Mouse (Mus musculus): ENCODE measurements around the gene Ino80. TPM values are rescaled to one million over a fixed set of nuclear protein-coding genes. Genes with fewer than 3 reads are reported as not detected.
"Not testable (repeated sequence)": the region's sequence is repeated elsewhere in the genome, so short reads cannot be mapped to it uniquely, and the experiment has no call there.

Gene Ino80
- polyA plus RNA-seq, 1 experiment from 2014 or later = 3.2 TPM

DNA sequence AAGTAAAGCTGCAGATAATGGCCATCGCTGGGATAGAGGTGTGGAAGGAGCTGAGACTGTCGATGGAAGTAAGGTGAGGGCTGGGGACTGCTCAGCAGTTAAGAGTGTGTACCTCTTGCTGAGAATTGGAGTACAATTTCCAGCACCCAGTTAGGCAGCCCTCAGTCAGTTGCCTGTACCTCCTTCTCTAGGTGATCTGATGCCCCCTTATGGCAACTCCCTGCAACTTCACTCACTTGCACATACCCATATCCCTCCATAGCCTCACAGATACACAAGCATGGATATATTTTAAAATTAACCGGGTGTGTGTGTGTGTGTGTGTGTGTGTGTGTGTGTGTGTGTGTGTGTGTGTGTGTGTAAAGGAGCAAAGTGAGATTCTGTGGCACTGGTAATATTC, 34.8 kb upstream of the Ino80 start:
- TF ChIP-seq CTCF (IDR thresholded peaks at IDR 0.05) (peak; percentile 49), EP300 (IDR thresholded peaks at IDR 0.05) (no peak)
- WGBS = 69% methylated on average over 2 of the region's 3 CpGs
- no peaks in the 10 kb centered on the region for H3K27me3 ChIP-seq (replicated peaks; ENCODE audit: insufficient read depth, low read length)
- no peaks in the 10 kb centered on the region for H3K36me3 ChIP-seq (ENCODE audit: insufficient read depth, low read length)
- no peak for ATAC-seq
- H3K9ac ChIP-seq (replicated peaks; ENCODE audit: low read depth) = no peak overlapping the region
- H3K9me3 ChIP-seq (ENCODE audit: low read length) = no peaks in the 10 kb centered on the region
- no peak overlapping the region for H3K27ac ChIP-seq (ENCODE audit: low read length)
- H3K4me1 ChIP-seq (ENCODE audit: insufficient read depth, low read depth, low read length) = no peaks in the 10 kb centered on the region
- H3K4me3 ChIP-seq (ENCODE audit: low read depth, low read length) = no peak overlapping the region
- H3K4me2 ChIP-seq (replicated peaks; ENCODE audit: low read depth, low read length) = no peak overlapping the region
- no peak for DNase-seq (ENCODE audit: low spot score)

DNA sequence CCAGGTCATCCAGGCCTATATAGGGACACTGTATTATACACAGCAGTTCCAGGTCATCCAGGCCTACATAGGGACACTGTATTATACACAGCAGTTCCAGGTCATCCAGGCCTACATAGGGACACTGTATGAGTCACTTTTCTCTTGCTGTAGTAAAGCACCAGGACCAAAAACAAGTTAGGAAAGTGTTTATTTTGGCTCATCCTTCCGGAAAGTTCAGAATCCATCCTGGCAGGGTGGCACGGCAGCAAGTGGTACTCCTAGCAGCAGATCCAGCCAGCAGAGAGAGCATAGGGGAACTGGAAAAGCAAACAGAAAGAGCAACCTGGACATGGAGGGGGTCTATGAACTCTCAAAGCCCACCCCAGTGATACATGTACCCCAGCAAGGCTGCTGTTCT, 33.4 kb upstream of the Ino80 start:
- Histone ChIP-seq H3K27ac (ENCODE audit: low read length) (no peak overlapping the region), H3K4me2 (replicated peaks; ENCODE audit: low read depth, low read length) (no peak overlapping the region), H3K4me3 (ENCODE audit: low read depth, low read length) (no peak overlapping the region), H3K36me3 (ENCODE audit: insufficient read depth, low read length) (no peaks in the 10 kb centered on the region), H3K9ac (replicated peaks; ENCODE audit: low read depth) (no peak overlapping the region), H3K9me3 (ENCODE audit: low read length) (no peaks in the 10 kb centered on the region), H3K27me3 (replicated peaks; ENCODE audit: insufficient read depth, low read length) (no peaks in the 10 kb centered on the region), H3K4me1 (ENCODE audit: insufficient read depth, low read depth, low read length) (no peaks in the 10 kb centered on the region)
- 77% methylated on average over 2 of the region's 2 CpGs for WGBS
- TF ChIP-seq CTCF (IDR thresholded peaks at IDR 0.05) (no peak), EP300 (IDR thresholded peaks at IDR 0.05) (no peak)
- ATAC-seq (no peak), DNase-seq (ENCODE audit: low spot score) (no peak)

DNA sequence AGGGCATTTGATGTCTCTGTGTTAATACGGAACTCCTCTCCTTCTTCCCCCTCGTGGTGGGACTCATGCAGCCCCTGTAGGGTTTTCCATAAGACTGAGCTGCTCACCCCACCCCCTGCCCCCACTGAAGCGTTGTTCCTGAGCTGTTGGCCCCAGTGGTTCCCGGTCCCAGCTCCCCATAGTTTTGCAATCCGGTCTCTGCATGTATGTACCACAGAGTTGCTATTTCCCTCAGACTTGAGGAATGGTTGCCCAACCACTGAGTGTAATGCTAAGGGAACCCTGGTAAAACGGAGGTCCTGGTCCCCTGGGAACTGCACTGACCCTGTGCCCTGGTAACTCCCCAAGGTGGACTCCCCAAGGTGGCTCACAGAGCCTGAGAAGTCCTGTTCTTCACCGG, 31.0 kb upstream of the Ino80 start:
- not testable (repeated sequence) for H3K9me3 ChIP-seq (ENCODE audit: low read length); H3K27me3 ChIP-seq (replicated peaks; ENCODE audit: insufficient read depth, low read length); DNase-seq (ENCODE audit: low spot score); H3K27ac ChIP-seq (ENCODE audit: low read length); H3K4me3 ChIP-seq (ENCODE audit: low read depth, low read length); H3K9ac ChIP-seq (replicated peaks; ENCODE audit: low read depth); ATAC-seq; H3K4me1 ChIP-seq (ENCODE audit: insufficient read depth, low read depth, low read length); H3K4me2 ChIP-seq (replicated peaks; ENCODE audit: low read depth, low read length); H3K36me3 ChIP-seq (ENCODE audit: insufficient read depth, low read length)
- WGBS = 55% methylated on average over 7 of the region's 7 CpGs

DNA sequence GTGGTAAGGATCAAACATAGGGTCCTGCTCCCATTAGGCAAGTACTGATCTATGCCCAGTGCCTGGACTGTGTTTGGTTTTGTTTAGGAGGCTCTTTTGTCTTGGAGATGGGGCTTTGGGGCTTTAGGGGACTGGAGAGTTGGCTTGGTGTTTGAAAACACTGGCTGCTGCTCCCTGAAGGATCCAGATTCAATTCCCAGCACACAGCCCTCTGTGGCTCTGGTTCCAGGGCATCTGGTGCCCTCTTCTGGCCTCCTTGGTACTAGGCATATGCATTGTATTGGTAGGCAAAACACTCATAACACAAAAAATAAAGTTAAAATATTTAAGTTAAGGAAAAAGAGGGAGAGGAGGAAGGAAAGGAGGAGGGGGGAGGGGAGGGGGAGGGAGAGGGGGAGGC, 29.6 kb upstream of the Ino80 start:
- Histone ChIP-seq H3K9me3 (ENCODE audit: low read length) (no peaks in the 10 kb centered on the region), H3K4me2 (replicated peaks; ENCODE audit: low read depth, low read length) (no peak overlapping the region), H3K9ac (replicated peaks; ENCODE audit: low read depth) (no peak overlapping the region), H3K36me3 (ENCODE audit: insufficient read depth, low read length) (no peaks in the 10 kb centered on the region), H3K4me3 (ENCODE audit: low read depth, low read length) (no peak overlapping the region), H3K27me3 (replicated peaks; ENCODE audit: insufficient read depth, low read length) (no peaks in the 10 kb centered on the region), H3K27ac (ENCODE audit: low read length) (no peak overlapping the region), H3K4me1 (ENCODE audit: insufficient read depth, low read depth, low read length) (no peaks in the 10 kb centered on the region)
- DNase-seq (ENCODE audit: low spot score) (no peak), ATAC-seq (no peak)
- peak; percentile 49 for TF ChIP-seq CTCF (IDR thresholded peaks at IDR 0.05)
- TF ChIP-seq EP300 (IDR thresholded peaks at IDR 0.05) = no peak

DNA sequence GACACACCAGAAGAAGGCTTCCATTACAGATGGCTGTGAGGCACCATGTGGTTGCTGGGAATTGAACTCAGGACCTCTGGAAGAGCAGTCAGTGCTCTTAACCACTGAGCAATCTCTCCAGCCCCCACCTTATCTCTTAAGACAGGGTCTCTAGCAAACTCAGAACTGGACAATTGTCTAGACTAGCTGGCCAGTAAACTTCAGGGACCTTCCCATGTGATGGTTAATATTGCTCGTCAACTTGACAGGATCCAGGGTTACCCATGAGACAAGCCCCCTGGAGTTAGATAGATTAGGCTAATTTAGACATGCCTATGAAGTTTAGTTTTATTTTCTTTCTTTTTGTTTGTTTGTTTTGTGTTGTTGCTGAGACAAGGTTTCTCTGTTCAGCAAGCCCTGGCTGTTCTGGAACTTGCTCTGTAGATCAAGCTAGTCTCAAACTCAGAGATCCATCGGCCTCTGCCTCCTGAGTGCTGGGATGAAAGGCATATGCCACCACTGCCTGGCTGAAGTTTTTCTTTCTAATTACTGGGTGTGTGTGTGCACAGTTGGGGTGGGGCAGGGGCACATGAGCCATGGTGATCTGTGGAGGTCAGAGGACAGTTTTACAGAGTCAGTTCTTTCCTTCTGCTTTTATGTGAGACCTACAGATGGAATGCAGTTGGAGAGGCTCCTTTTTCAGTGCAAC, 23.6 kb upstream of the Ino80 start:
- Histone ChIP-seq H3K9ac (replicated peaks; ENCODE audit: low read depth) (no peak overlapping the region), H3K4me1 (ENCODE audit: insufficient read depth, low read depth, low read length) (no peaks in the 10 kb centered on the region), H3K4me2 (replicated peaks; ENCODE audit: low read depth, low read length) (no peak overlapping the region), H3K36me3 (ENCODE audit: insufficient read depth, low read length) (no peaks in the 10 kb centered on the region), H3K27me3 (replicated peaks; ENCODE audit: insufficient read depth, low read length) (no peaks in the 10 kb centered on the region), H3K27ac (ENCODE audit: low read length) (no peak overlapping the region), H3K9me3 (ENCODE audit: low read length) (no peaks in the 10 kb centered on the region), H3K4me3 (ENCODE audit: low read depth, low read length) (no peak overlapping the region)
- DNase-seq (ENCODE audit: low spot score) (no peak), ATAC-seq (no peak)
- TF ChIP-seq CTCF (IDR thresholded peaks at IDR 0.05) (no peak), EP300 (IDR thresholded peaks at IDR 0.05) (no peak)
- 81% methylated on average over 2 of the region's 2 CpGs for WGBS

DNA sequence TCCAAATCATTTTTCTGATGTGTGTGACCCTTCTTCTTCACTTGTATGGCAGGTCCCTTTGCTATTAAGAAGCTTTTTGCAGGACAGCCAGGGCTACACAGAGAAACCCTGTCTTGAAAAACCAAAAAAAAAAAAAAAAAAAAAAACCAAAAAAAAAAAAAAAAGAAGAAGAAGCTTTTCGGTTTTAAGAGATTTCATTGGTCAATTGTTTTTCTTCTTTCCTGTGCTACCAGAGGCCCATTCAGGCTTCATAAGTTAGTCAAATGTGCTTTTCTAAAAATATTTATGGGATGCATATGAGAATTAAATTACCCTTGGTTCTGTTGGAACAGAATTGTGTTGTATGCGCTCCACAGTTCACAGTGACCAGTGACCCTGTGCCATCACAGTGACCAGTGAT, 21.4 kb upstream of the Ino80 start:
- H3K27me3 ChIP-seq (replicated peaks; ENCODE audit: insufficient read depth, low read length) = no peaks in the 10 kb centered on the region
- H3K36me3 ChIP-seq (ENCODE audit: insufficient read depth, low read length) = no peaks in the 10 kb centered on the region
- DNase-seq (ENCODE audit: low spot score) = no peak
- H3K4me2 ChIP-seq (replicated peaks; ENCODE audit: low read depth, low read length) = no peak overlapping the region
- H3K4me1 ChIP-seq (ENCODE audit: insufficient read depth, low read depth, low read length) = no peaks in the 10 kb centered on the region
- TF ChIP-seq CTCF (IDR thresholded peaks at IDR 0.05) = no peak
- TF ChIP-seq EP300 (IDR thresholded peaks at IDR 0.05) = no peak
- no peak overlapping the region for H3K4me3 ChIP-seq (ENCODE audit: low read depth, low read length)
- no peak for ATAC-seq
- H3K9ac ChIP-seq (replicated peaks; ENCODE audit: low read depth) = no peak overlapping the region
- WGBS = 73% methylated on average over 2 of the region's 2 CpGs
- no peak overlapping the region for H3K27ac ChIP-seq (ENCODE audit: low read length)
- no peaks in the 10 kb centered on the region for H3K9me3 ChIP-seq (ENCODE audit: low read length)

DNA sequence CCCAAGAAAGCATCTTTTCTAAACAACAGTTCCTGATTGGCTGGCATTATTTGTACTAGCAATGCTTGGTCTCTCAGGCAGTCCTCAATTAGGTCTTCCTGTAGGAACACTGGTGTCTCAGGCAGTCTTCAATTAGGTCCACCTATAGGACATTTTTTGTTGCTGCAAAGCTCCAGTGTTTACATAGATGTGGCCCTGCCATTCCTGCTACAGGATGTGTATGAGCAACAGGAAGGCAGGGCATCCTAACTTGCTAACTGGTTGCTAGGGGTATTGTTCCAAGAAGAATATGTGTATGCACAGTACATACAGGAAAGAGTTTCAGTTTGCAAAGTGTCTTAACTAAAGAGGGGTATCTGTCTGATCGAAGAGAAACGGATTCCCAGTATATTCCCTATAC, 18.6 kb upstream of the Ino80 start:
- Histone ChIP-seq H3K36me3 (ENCODE audit: insufficient read depth, low read length) (no peaks in the 10 kb centered on the region), H3K27me3 (replicated peaks; ENCODE audit: insufficient read depth, low read length) (no peaks in the 10 kb centered on the region), H3K27ac (ENCODE audit: low read length) (peak overlapping the region; percentile 17; the same call in 1 of the 2 replicates), H3K9me3 (ENCODE audit: low read length) (no peaks in the 10 kb centered on the region), H3K4me2 (replicated peaks; ENCODE audit: low read depth, low read length) (no peak overlapping the region), H3K9ac (replicated peaks; ENCODE audit: low read depth) (no peak overlapping the region), H3K4me3 (ENCODE audit: low read depth, low read length) (no peak overlapping the region), H3K4me1 (ENCODE audit: insufficient read depth, low read depth, low read length) (no peaks in the 10 kb centered on the region)
- TF ChIP-seq CTCF (IDR thresholded peaks at IDR 0.05) (peak; percentile 24; the same call in 1 of the 2 replicates), EP300 (IDR thresholded peaks at IDR 0.05) (peak; percentile 78; the same call in 1 of the 2 replicates)
- DNase-seq (ENCODE audit: low spot score) = peak; percentile 43
- ATAC-seq = peak; percentile 85
- WGBS = 80% methylated on average over 2 of the region's 2 CpGs
